Mouse (Mus musculus): Measurements from ENCODE around the gene Dmpk.
"Not testable (repeated sequence)": the region's sequence is repeated elsewhere in the genome, so short reads cannot be mapped to it uniquely, and the experiment has no call there.

Dmpk gene

DNA sequence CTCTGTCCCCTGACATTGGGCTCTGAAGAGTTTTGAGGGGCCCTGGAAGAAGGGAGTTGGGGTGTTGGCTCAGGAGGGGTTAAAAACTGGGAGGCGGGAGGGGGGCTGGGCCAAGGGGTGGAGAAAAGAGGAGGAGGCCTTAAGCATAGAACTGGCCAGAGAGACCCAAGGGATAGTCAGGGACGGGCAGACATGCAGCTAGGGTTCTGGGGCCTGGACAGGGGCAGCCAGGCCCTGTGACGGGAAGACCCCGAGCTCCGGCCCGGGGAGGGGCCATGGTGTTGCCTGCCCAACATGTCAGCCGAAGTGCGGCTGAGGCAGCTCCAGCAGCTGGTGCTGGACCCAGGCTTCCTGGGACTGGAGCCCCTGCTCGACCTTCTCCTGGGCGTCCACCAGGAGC lies at the start of gene Dmpk:
TSS of gene Dmpk (plus strand) at position 149 of the 400 bp plus-strand sequence.
- DNase-seq, result no peak

DNA sequence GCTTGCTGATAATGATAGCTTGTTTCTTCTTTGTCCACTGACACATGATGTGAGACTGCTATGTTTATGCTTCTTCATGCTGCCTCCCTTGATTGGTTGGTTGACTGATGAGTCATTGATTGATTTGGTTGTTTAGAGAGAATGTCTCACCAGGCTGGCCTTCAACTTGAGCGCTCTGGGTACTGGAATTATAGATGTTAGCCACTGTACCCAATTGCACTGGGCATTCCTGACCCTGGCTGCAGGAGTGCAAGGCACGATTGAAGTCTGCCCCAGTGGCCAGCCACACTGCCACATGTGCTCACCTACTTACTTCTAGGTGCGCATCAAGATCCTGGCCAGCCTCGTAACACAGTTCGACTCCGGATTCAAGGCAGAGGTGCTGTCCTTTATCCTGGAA lies 39.0 kb upstream of the Dmpk start:
- DNase-seq, result no peak

DNA sequence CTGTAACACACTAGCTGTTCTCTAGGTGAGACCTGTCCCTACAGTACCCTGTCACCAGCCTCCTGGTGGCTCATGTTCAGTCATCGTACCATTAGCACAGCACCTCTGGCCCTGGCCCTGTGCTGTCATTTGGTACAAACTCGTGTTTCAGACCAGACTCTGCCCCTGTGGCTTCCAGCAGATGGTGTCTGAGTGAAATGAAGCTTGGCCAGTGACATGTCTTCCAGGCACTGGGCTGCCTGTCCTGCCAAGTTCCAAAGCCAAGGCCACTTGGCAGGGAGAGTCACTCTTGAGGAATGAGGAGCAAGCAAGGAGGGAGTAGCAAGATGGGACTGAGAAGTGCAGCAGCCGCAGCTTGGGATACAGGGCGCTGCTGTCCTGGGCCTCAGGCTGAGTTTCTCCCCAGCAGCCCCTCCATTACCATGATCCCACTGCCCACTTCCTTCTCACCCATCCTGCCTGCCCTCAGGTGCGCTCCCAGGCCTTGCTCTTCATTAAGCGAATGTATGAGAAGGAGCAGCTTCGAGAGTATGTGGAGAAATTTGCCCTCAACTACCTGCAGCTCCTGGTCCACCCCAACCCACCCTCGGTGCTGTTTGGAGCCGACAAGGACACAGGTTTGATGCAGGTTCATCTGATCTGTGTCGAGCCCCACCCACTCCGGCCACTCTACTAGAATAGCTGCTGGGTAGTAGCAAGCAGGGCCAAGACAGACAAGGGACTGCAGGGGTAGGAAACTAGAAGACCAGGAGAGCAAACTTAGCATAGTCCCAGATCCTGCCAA lies 37.2 kb upstream of the Dmpk start:
- DNase-seq, result no peak

DNA sequence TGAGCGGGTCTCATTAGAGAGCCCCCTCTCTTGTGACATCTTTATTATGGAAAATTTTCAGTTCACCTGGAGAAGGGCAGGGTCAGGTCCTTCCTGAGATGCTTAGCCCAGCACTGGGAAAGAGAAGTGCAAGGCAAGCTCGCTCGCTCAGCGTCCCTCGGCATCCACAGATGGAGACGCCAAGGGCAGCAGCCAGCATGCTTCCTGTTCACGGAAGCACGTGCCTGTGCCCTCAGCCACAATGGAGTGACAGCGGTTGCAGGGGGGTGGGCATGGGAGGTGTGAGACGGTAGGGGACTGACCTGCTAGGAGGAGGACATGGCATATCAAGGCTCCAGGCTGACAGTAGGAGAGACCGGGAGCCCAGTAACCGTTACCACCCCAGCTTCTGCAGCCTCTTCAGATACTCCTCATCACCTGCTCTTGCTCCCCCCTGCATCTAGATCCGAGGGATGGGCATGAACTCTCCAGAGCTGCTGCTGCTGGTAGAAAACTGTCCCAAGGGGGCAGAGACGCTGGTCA lies 35.6 kb upstream of the Dmpk start:
- DNase-seq, result no peak

DNA sequence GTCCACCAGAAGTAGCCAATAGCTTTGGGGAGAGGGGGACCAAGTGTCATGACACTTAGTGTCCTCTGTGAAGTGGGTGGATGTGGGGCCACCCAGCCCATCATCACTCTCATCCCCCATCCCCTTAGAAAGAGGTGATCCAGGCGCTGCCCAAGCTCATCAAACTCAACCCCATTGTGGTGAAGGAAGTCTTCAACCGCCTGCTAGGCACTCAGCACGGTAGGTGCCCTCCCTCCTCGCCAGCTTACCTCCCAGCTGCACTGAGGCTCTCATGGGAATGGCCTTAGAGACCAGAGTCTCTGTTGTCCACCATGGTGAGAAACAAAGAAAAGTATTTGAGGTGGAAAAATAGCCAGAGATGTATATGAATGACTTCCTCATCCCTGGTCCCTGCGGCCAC lies 34.4 kb upstream of the Dmpk start:
- no peak for DNase-seq

DNA sequence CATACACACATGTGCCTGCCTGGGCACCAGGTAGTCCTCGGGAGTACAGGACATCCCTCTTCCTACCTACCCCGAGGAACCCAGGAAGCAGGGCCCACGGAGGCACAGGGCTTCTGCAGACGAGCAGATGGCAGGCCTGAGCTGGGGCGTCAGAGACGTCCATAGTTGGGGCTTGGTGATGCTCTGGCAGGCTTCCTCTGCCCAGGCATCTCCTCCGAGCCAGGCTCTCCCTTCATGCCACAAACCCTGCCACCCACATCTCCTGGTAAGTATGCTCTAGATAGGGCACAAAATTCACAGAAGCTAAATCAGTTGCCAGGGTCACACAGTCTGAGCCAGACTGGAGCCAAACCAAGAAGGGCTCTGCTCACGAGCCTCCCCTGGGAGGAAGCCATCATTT lies 33.5 kb upstream of the Dmpk start:
- no peak for DNase-seq

DNA sequence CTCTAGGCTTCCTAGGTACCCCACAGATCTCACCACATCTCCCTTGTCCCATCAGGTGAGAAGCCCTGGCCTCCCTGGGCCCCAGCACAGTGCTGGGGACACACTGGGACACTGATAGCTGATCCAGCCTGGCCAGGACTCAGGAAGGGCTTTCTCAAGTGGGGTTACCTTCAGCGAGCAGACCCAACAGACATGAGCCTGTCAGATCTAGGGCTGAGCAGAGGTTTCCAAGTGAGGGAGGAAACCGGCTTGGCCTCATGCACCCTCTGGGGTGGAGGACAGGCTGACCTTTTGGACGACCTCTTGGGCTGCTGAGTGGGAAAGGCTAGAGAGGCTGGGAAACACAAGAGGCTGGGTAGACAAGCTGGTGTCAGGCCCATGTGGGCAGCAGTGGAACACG lies 32.5 kb upstream of the Dmpk start:
- DNase-seq, result no peak

DNA sequence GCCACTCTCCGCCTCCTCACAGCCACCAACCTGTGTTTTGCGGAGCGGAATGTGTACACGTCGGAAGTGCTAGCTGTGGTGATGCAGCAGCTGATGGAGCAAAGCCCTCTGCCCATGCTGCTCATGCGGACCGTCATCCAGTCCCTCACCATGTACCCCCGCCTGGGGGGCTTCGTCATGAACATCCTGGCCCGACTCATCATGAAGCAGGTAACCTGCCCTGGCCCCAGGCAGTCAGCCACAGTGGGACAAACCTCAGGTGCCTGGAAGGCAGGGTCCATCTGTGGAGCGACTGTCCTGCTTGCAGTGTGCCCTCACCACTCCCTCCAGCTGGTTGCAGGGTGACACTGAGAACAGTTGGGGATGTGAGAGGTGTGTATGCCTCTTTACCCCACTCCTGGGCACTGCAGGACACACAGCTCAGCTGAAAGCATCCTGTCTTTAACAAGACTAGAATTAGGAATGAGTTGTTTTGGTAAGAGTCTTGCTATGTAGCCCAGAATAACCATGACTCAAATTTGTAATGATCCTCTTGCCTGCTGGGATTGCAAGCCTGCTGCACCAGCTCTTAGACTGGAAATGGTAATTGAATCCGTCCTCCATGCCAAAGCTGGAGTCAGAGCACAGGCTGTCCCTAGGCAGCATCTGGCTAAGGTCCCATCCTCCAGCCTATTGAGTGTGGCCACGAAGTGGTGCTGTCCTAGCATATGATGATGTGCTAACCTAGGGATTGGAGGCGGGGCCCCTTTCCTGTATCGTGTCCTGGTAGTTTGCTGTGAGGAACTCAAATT lies 31.1 kb upstream of the Dmpk start:
- DNase-seq, result no peak

DNA sequence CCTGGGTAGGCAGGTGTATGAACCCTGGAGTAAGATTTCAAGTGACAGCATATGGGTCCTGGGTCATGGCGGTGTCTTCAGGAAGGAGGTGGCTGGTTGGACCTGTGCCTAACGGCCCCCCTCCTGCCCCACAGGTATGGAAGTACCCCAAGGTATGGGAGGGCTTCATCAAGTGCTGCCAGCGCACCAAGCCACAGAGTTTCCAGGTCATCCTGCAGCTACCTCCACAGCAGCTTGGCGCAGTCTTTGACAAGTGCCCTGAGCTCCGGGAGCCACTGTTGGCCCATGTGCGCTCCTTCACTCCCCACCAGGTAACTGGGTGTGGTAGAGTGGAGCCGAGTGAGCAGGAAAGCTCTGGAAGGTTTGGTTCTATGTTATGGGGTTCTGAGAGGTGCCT lies 30.5 kb upstream of the Dmpk start:
- DNase-seq, result no peak

DNA sequence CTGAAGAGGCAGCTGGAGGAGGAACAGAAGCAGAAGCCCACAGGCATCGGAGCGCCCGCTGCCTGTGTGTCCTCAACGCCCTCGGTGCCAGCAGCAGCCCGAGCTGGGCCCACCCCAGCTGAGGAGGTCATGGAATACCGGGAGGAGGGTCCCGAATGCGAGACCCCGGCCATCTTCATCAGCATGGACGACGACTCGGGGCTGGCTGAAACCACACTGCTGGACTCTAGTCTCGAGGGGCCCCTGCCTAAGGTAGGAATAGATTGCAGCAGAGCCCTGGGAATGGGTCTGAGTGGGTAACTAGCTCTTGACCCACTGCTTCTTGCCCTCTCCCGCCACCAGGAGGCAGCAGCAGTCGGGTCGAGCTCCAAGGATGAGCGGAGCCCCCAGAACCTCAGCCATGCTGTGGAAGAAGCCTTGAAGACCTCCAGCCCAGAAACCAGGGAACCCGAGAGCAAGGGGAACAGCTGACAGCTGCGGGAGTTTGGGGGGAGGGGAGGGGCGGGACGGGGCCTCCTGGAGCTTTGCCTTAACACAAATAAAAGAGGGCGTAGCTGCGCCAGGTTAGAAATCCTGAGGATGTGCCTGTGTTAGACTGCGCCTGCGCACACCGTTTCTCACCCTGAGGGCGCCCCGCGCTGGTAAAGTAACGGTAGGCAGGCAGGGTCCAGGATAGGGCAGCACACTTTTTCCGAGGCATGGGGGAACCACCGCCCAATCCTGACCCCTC lies 29.4 kb upstream of the Dmpk start, which contains the start of gene Rsph6a:
TSS of gene Rsph6a (plus strand) at position 644 of the 730 bp plus-strand sequence.
- peak; percentile 62 for DNase-seq

DNA sequence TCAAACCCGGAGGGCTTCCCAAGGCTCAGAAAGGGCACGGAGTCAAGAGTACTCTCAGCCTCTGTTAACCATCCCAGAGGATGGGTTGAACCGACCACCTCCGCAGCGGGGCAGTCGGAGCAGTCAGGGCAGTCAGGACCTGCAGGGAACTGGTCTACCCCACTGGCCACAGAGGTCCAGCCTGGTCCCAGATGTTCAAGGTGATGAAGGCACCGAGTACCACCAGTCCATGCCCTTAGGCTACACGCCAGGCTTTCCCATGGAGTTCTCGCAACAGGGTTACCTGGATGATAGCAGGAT lies 28.9 kb upstream of the Dmpk start:
- DNase-seq, result no peak

DNA sequence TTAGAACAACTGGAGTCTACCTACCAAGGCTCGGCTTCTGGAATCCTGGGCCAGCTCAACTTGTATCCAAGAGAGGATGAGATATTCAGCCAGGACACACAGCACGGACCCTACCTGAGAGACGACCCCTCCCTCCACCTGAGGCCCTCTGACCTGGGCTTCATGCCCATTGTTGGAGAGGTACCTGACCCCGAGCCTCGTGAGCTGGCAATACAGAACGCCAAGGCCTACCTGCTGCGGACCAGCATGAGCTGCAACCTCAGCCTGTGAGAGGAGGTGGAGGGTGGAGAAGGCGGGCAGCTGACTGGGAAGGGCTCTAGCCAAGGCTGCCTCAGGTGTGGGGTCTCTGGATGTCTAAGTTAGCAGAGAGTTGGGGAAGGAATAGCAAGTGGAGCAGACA lies 28.5 kb upstream of the Dmpk start:
- DNase-seq, result no peak

DNA sequence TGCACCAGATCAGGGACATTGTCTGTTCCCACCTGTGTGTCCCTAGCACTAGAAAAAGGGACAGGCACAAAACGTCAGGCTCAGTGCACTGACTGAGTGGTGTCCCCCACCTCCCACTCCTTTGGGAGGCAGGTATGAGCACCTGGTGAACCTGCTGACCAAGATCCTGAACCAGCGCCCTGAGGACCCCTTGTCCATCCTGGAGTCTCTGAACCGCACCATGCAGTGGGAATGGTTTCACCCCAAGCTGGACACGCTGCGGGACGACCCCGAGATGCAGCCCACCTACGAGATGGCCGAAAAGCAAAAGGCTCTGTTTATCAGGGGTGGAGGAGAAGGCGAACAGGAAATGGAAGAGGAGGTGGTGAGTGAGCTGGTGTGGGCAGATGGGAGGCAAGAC lies 26.2 kb upstream of the Dmpk start:
- no peak for DNase-seq

DNA sequence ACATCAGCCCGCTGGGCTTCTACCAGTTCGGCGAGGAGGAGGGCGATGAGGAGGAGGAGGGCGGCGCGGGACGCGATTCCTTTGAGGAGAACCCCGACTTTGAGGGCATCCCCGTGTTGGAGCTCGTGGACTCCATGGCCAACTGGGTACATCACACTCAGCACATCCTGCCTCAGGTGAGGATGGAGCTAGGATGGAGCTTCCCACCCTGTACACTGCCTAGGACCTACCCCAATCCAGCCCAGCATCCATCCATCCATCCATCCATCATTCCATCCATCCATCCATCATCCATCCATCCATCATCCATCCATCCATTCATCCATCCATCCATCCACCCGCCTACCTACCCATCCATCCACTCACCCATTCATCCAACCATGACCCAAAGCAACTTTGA lies 17.8 kb upstream of the Dmpk start:
- DNase-seq, result no peak

DNA sequence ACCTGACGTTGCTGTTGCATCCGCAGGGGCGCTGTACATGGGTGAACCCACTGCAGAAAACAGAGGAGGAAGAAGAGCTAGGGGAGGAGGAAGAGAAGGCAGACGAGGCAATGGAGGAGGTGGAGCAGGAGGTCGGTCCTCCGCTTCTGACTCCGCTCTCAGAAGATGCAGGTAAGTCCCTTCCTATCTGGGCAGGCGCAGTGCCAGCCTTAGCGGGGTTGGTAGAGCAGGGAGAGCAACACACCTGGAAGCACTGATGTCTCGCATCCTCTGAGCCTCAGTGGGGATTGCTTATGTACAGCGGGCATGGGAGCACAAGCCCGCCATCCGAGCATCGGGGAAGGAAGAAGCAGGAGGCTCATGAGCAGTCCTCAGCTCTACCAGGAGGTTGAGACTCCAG lies 16.6 kb upstream of the Dmpk start:
- DNase-seq, result no peak

DNA sequence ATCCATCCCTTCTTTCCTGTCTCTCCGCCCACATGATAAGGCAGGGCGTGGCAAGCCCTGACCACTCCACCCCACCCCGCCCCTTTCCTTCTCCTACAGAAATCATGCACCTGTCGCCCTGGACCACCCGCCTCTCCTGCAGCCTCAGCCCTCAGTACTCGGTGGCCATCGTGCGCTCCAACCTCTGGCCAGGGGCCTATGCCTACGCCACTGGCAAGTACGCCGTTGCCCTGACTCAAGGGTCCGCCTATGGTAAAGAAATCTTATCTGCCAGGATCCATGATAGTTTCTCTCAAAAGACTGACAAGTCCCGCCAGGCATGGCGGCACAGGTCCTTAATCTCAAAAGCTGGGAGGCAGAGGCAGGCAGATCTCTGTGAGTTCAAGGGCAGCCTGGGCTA lies 15.7 kb upstream of the Dmpk start:
- no peak for DNase-seq

DNA sequence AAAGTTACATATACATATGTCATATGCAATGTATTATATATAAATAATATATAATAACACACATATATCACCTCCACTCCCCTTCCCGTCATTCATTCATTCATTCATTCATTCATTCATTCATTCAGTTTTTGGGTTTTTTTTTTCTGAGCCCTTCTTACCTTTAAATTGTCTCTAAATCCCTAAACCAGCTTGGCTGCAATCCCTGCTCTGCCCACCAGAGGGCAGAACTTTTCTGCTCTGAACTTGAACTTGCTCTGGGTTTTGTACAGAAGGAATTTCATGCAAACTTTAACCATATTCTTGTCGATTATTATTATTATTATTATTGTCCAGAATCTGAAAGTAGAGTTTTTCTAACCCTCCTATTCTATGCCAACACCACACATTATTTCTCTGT lies 14.9 kb upstream of the Dmpk start:
- peak; percentile 69 for DNase-seq

DNA sequence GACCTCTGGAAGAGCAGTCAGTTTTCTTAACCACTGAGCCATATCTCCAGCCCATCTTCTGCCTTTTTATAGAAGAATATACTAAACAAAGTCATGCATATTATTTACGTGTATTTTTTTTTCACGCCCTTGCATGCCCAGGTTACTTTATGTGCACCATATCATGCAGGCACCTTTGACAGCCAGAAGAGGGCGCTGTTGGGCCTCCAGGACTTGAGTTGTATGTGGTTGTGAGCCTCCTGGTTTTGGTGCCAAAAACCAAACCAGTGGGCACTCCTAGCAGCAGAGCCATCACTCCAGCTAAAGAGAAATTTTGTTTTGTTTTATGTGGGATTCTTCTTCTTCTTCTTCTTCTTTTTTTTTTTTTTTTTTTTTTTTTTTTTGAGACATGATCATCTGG lies 14.1 kb upstream of the Dmpk start:
- DNase-seq, result no peak

DNA sequence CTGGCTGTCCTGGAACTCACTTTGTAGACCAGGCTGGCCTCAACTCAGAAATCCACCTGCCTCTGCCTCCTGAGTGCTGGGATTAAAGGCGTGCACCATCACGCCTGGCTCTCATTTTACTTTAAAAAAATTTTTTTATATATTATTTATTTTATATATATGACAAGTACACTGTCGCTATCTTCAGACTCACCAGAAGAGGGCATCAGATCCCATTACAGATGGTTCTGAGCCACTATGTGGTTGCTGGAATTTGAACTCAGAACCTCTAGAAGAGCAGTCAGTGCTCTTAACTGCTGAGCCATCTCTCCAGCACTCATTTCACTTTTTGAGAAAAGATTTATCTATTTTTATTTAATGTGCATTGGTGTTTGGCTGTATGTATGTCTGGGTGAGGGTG lies 12.6 kb upstream of the Dmpk start:
- not testable (repeated sequence) for DNase-seq

DNA sequence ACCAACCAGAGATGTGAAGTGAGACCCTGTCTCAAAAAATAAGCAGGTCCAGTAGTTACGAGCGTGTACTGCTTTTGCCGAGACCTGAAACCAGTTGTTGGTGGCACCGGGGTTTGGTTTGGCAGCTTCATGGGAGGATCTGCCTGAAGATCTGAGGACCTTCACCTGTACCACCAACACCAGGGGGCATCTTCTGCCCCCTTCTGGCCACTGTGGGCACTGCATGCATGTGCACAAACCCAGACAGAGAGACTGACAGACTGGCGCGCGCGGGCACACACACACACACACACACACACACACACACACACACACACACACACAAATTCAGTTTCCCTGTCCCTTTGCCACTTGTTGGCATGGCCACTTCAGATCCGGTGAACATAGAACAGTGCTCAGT lies 10.1 kb upstream of the Dmpk start:
- no peak for DNase-seq

DNA sequence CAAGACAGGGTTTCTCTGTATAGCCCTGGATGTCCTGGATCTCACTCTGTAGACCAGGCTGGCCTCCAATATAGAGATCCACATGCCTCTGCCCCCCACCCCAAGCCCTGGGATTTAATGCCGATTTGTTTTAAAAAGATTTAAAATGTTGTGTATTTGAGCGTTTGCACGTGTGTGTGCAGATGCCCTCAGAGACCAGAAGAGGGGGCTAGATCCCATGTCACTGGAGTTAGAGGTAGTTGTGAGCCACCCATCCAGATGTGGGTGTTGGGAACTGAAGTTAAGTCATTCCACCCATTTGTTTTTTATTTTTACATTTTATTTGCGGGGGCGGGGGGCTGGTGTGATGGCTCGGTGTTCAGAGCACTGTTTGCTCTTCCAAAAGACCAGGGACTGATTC lies 9.2 kb upstream of the Dmpk start:
- DNase-seq, result no peak

DNA sequence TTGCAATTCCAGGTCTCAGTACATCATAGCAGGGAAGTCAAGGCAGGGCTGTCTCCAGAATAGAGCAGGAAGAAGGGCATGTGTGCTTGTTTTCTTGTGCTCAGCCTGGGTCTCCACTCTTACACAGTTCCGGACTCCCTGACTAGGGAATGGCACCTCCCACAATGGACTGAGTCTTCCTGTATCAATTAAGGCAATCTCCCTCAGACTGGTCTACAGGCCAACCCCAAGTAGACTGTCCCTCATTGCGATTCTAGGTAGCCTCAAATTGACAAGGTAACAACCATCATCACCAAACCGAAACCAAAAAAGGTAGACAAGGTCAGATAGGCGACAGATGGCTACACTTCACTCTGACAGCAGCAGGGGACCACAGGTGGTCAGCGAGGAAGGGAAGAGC lies 8.4 kb upstream of the Dmpk start:
- DNase-seq, result no peak

DNA sequence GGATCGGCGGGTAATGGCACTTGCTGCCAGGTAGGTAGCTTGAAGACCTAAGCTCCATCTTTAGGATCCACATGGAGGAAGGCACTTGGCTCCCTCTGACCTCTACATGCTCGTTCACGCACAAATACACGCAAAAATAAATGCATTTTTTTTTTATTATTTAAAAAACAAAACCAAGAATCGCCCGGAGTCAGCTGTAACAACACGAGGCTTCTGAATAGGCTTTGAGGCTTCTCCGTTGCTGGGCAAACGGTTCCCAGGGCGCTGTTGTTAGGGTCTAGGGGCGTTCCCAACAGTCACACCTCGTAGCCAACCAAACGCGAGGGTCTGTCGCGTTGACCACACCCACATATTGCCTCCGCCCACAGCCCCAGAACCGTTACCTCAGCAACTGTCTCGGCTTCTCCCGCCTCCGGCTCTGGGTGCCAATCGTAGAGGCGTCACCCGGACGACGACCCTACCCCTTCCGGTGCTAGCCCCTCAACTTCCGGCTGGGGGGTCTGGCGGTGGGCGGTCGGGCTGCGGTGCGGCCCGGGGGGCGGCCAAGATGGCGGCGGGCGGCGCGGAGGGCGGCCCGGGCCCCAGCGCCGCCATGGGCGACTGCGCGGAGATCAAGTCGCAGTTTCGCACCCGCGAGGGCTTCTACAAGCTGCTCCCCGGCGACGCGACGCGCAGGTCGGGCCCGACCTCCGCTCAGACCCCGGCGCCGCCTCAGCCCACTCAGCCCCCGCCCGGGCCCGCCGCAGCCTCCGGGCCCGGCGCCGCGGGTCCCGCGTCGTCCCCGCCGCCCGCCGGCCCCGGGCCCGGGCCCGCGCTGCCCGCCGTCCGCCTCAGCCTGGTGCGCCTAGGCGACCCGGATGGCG lies 7.7 kb upstream of the Dmpk start, which contains the start of gene Dmwd:
TSS of gene Dmwd (plus strand) at position 505 of the 863 bp plus-strand sequence.
- peak; percentile 94 for DNase-seq

Data from right cerebral cortex, postnatal 14 days (tissue).